Mouse (Mus musculus): Measurements from ENCODE around the gene Zfp148.

The Zfp148 gene

DNA sequence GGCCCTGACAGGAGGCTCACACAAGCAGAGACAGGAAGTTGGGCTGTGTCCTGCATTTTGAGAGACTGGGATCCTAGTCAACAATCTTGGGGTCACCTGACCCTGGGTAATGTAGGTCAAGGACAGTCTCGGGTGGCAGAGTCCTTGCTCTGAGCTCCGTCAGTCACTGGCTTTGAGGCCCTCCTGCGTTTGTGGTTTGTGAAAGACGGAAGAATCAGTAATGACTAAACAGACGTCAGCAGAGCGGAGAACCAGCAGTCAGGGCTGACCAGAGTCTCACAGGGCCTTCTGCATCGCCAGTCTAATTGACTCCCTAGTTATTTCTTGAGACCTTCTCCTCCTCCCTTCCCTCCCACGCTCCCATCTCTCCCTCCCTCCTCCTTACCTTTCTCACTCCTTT, 150.5 kb downstream of the Zfp148 start:
- DNase-seq (ENCODE audit: low spot score): no peak

DNA sequence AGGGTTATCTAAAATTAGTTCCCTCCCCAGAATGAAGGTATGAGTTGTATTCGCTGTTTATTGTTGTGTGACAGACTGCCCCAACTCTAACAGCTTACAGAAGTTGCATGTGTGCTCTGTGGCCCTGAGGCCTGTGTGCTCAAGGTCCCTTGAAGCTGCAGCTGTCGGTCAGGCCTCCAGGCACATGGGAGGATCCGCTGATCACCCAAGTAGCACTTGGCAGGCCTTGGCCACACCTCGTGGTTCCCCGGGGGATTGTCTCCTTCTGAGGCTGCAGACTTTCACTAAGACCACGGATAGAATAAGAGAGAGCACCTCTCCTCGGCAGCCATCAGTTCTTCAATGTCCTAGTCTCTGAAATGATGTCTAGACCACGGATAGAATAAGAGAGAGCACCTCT, 155.8 kb downstream of the Zfp148 start:
- DNase-seq (ENCODE audit: low spot score): no peak

GRCm38 (mm10) chr16:33537499-33538225, 157.0 kb downstream of the Zfp148 start:
- DNase-seq (ENCODE audit: low spot score): no peak

DNA sequence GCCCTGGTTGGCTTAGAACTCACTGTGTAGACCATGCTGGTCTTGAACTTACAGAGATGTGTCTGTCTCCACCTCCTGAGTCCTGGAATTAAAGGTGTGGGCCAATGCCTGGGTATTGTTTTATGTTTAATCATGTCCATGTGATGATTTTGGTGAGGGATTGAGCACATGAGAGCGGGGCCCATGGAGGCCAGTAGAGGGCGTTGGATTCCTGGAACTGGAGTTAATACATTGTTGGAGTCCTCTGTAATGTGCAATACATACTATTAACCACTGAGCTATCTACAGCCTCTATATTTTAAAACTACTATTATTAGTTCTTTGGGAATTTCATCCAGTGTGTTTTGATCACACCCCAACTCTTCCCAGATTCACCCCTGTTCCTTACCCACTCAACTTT, 163.7 kb downstream of the Zfp148 start:
- no peak for DNase-seq (ENCODE audit: low spot score)

- no peak for DNase-seq (ENCODE audit: low spot score)
These were observed 164.9 kb downstream of the Zfp148 start for GRCm38 (mm10) chr16:33545530-33545929.

GRCm38 (mm10) chr16:33553689-33554342, 173.2 kb downstream of the Zfp148 start:
- DNase-seq (ENCODE audit: low spot score): no peak
